Mouse (Mus musculus) olfactory bulb, adult 2 months (tissue): ENCODE data around the gene Creb3l1.

Source experiments
- CTCF ChIP-seq: fragments of 200-500 bp; IDR thresholded peaks from 2 replicates; pipeline ENCODE4 v1.5.1; 2012; ENCODE audit warnings: low read depth, mild to moderate bottlenecking, low read length, moderate library complexity; ENCODE audit not compliant: insufficient read depth
- POLR2A ChIP-seq: fragments of 200-500 bp; IDR thresholded peaks from 2 replicates; pipeline ENCODE4 v1.6.1; 2012; ENCODE audit warnings: mild to moderate bottlenecking, low read depth, low read length, moderate library complexity; ENCODE audit not compliant: insufficient read depth

DNA sequence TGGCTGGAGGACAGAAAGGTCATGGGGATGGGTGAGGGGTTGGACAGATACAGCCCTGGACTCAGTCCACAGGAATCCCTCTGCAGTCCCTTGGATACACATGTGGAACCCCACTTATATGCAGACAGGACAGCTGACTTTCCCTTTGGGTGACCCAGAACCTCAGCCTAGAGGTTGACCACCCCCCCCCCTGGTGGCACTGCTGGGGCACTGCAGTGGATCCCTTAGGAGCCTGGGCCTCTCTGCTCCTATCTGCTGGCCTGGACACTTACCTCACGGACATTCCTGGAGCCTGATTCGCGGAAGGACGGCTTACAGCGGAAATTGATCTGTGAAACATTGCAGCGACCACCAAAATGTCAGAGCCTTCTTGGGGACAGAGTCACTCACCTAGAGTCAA lies 81.9 kb downstream of the Creb3l1 start:
- TF ChIP-seq CTCF, result peak; percentile 34; the same call in 1 of the 2 replicates
- no peak for TF ChIP-seq POLR2A
